Mouse (Mus musculus): ENCODE results near the gene Foxn1. TPM values are rescaled to one million over a fixed set of nuclear protein-coding genes. Genes with fewer than 3 reads are reported as not detected.

Gene Foxn1
- polyA plus RNA-seq, 1 experiment from 2014 or later: 0.04 TPM

- Histone ChIP-seq H3K9ac (ENCODE audit: low read length) (no peak overlapping the region), H3K27me3 (ENCODE audit: control insufficient read depth, insufficient read depth, low read length) (no peaks in the 10 kb centered on the region), H3K27ac (replicated peaks; ENCODE audit: low read depth, low read length) (no peak overlapping the region), H3K9me3 (ENCODE audit: control insufficient read depth, low read length) (no peaks in the 10 kb centered on the region; the same call in 1 of the 2 replicates), H3K4me1 (ENCODE audit: control insufficient read depth, insufficient read depth, low read length) (0 out of 2 replicates have a peak, but pooled peaks cover 3% of the 10 kb centered on the region), H3K4me2 (ENCODE audit: low read depth, severe bottlenecking) (no peak overlapping the region), H3K4me3 (ENCODE audit: low read depth, low read length) (no peak overlapping the region), H3K36me3 (ENCODE audit: control insufficient read depth, insufficient read depth, low read length) (no peaks in the 10 kb centered on the region)
- no peak for DNase-seq (ENCODE audit: low spot score)
- 81% methylated on average over 3 of the region's 3 CpGs for WGBS
- ATAC-seq (ENCODE audit: insufficient number of reproducible peaks, low FRiP score, low TSS enrichment, low read depth): no peak
Observed at GRCm38 (mm10) chr11:78392728-78393127, 6.4 kb upstream of the Foxn1 start.

GRCm38 (mm10) chr11:78385776-78386175, 582 bp downstream of the Foxn1 start:
- Histone ChIP-seq H3K9me3 (ENCODE audit: control insufficient read depth, low read length) (no peaks in the 10 kb centered on the region), H3K36me3 (ENCODE audit: control insufficient read depth, insufficient read depth, low read length) (no peaks in the 10 kb centered on the region), H3K4me3 (ENCODE audit: low read depth, low read length) (no peak overlapping the region), H3K27me3 (ENCODE audit: control insufficient read depth, insufficient read depth, low read length) (no peaks in the 10 kb centered on the region), H3K4me1 (ENCODE audit: control insufficient read depth, insufficient read depth, low read length) (no peaks in the 10 kb centered on the region), H3K9ac (ENCODE audit: low read length) (no peak overlapping the region), H3K27ac (replicated peaks; ENCODE audit: low read depth, low read length) (no peak overlapping the region), H3K4me2 (ENCODE audit: low read depth, severe bottlenecking) (no peak overlapping the region)
- 84% methylated on average over 10 of the region's 10 CpGs for WGBS
- no peak for ATAC-seq (ENCODE audit: insufficient number of reproducible peaks, low FRiP score, low TSS enrichment, low read depth)
- DNase-seq (ENCODE audit: low spot score): no peak

DNA sequence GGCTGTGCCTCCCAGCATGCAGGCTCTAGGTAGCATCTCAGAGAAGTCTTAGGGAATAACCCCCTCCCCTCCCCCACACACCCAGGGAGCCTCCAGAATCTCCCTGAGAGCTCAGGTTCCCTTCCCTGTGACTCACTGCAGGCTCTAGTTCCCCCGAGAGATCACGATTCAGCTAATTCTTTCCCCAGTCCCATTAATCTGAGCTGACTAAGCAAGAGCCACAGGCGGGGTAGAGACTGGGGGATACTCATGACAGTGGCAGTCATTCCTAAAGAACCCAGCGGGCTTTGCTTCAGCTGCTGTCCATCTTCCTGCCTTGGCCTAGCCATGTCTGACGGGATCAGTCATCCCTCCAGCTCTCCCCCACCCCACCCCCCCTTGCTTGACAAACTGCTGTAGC, 3.7 kb downstream of the Foxn1 start:
- WGBS: 33% methylated on average over 5 of the region's 5 CpGs
- no peak for DNase-seq (ENCODE audit: low spot score)
- Histone ChIP-seq H3K9me3 (ENCODE audit: control insufficient read depth, low read length) (no peaks in the 10 kb centered on the region), H3K27me3 (ENCODE audit: control insufficient read depth, insufficient read depth, low read length) (no peaks in the 10 kb centered on the region), H3K4me1 (ENCODE audit: control insufficient read depth, insufficient read depth, low read length) (peaks cover 4% of the 10 kb centered on the region; the same call in 1 of the 2 replicates), H3K9ac (ENCODE audit: low read length) (no peak overlapping the region), H3K4me3 (ENCODE audit: low read depth, low read length) (no peak overlapping the region), H3K36me3 (ENCODE audit: control insufficient read depth, insufficient read depth, low read length) (no peaks in the 10 kb centered on the region), H3K27ac (replicated peaks; ENCODE audit: low read depth, low read length) (no peak overlapping the region), H3K4me2 (ENCODE audit: low read depth, severe bottlenecking) (no peak overlapping the region)
- ATAC-seq (ENCODE audit: insufficient number of reproducible peaks, low FRiP score, low TSS enrichment, low read depth): no peak

DNA sequence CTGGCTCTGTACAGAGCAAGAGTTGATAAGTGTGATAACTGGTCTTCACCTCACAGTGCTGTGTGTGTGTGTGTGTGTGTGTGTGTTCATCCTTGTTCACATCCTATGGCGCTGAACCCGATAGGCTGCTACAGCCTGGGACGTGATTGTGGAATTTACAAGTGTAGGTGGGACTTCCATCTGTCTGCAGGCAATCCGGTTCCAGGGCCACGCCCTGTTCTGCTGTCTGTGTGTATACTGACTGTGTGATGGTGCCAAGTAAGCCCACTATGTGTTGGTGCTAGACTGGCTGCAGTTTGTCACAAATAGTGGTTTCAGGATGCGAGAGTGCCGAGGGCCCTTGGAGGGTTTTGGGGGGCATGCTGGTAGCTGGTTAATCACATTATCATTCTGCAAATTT, 4.1 kb downstream of the Foxn1 start:
- no peak overlapping the region for H3K9ac ChIP-seq (ENCODE audit: low read length)
- no peak overlapping the region for H3K4me2 ChIP-seq (ENCODE audit: low read depth, severe bottlenecking)
- peaks cover 7% of the 10 kb centered on the region; the same call in 1 of the 2 replicates for H3K4me1 ChIP-seq (ENCODE audit: control insufficient read depth, insufficient read depth, low read length)
- no peaks in the 10 kb centered on the region for H3K9me3 ChIP-seq (ENCODE audit: control insufficient read depth, low read length)
- H3K27ac ChIP-seq (replicated peaks; ENCODE audit: low read depth, low read length): no peak overlapping the region
- ATAC-seq (ENCODE audit: insufficient number of reproducible peaks, low FRiP score, low TSS enrichment, low read depth) (no peak), DNase-seq (ENCODE audit: low spot score) (no peak)
- no peak overlapping the region for H3K4me3 ChIP-seq (ENCODE audit: low read depth, low read length)
- 74% methylated on average over 7 of the region's 7 CpGs for WGBS
- H3K27me3 ChIP-seq (ENCODE audit: control insufficient read depth, insufficient read depth, low read length): no peaks in the 10 kb centered on the region
- no peaks in the 10 kb centered on the region for H3K36me3 ChIP-seq (ENCODE audit: control insufficient read depth, insufficient read depth, low read length)

DNA sequence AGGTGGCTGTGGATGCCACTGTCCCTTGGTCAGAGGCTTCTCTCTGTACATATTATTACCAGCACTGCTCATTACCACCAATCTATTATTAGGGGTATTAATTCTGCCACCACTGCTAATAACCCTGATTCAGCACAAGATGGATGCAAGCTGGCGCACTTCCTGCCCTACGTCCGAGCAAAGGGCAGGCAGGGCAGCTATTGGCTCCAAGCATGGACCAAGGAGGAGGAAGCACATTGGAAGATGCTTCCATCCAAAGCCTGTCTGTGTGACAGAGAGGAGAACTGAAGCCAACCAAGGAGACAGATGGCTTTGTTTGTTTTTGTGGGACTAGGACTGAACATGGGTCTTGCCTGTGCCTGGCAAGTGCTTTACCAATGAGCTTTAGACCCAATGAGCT, 5.4 kb downstream of the Foxn1 start:
- DNase-seq (ENCODE audit: low spot score) (no peak), ATAC-seq (ENCODE audit: insufficient number of reproducible peaks, low FRiP score, low TSS enrichment, low read depth) (no peak)
- H3K36me3 ChIP-seq (ENCODE audit: control insufficient read depth, insufficient read depth, low read length): no peaks in the 10 kb centered on the region
- no peak overlapping the region for H3K27ac ChIP-seq (replicated peaks; ENCODE audit: low read depth, low read length)
- no peak overlapping the region for H3K4me3 ChIP-seq (ENCODE audit: low read depth, low read length)
- H3K27me3 ChIP-seq (ENCODE audit: control insufficient read depth, insufficient read depth, low read length): no peaks in the 10 kb centered on the region
- WGBS: 91% methylated on average over 3 of the region's 3 CpGs
- H3K4me1 ChIP-seq (ENCODE audit: control insufficient read depth, insufficient read depth, low read length): peaks cover 11% of the 10 kb centered on the region; the same call in 1 of the 2 replicates
- no peaks in the 10 kb centered on the region for H3K9me3 ChIP-seq (ENCODE audit: control insufficient read depth, low read length)
- no peak overlapping the region for H3K9ac ChIP-seq (ENCODE audit: low read length)
- H3K4me2 ChIP-seq (ENCODE audit: low read depth, severe bottlenecking): no peak overlapping the region

DNA sequence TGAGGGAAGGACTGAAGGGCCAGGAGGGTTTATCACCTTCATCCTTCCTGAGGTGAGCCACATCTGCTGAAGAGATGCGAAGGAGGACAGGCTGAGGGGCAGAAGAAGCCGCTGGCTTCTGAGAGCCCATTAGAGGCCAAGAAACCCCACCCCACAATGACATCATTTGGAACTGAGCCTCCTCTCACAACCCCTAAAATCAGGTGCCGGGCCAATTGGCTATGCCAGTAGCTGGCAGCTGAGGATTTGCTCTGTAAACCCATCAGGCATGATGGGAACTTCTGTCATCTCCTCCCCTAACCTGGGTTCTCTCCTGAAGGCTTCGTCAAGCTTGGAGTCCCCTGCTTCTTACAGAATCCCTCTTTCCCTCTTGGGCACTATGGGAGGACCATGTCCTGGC, 6.0 kb downstream of the Foxn1 start:
- Histone ChIP-seq H3K27ac (replicated peaks; ENCODE audit: low read depth, low read length) (no peak overlapping the region), H3K27me3 (ENCODE audit: control insufficient read depth, insufficient read depth, low read length) (no peaks in the 10 kb centered on the region), H3K4me1 (ENCODE audit: control insufficient read depth, insufficient read depth, low read length) (peaks cover 11% of the 10 kb centered on the region; the same call in 1 of the 2 replicates), H3K4me2 (ENCODE audit: low read depth, severe bottlenecking) (no peak overlapping the region), H3K9me3 (ENCODE audit: control insufficient read depth, low read length) (no peaks in the 10 kb centered on the region), H3K4me3 (ENCODE audit: low read depth, low read length) (no peak overlapping the region), H3K9ac (ENCODE audit: low read length) (no peak overlapping the region), H3K36me3 (ENCODE audit: control insufficient read depth, insufficient read depth, low read length) (no peaks in the 10 kb centered on the region)
- 75% methylated on average over 4 of the region's 4 CpGs for WGBS
- DNase-seq (ENCODE audit: low spot score) (no peak), ATAC-seq (ENCODE audit: insufficient number of reproducible peaks, low FRiP score, low TSS enrichment, low read depth) (no peak)

- H3K9me3 ChIP-seq (ENCODE audit: control insufficient read depth, low read length): no peaks in the 10 kb centered on the region
- DNase-seq (ENCODE audit: low spot score): peak; percentile 43
- WGBS: 13% methylated on average over 10 of the region's 12 CpGs
- H3K4me1 ChIP-seq (ENCODE audit: control insufficient read depth, insufficient read depth, low read length): peaks cover 11% of the 10 kb centered on the region; the same call in 1 of the 2 replicates
- no peak overlapping the region for H3K4me3 ChIP-seq (ENCODE audit: low read depth, low read length)
- no peak overlapping the region for H3K27ac ChIP-seq (replicated peaks; ENCODE audit: low read depth, low read length)
- no peak overlapping the region for H3K4me2 ChIP-seq (ENCODE audit: low read depth, severe bottlenecking)
- no peaks in the 10 kb centered on the region for H3K36me3 ChIP-seq (ENCODE audit: control insufficient read depth, insufficient read depth, low read length)
- ATAC-seq (ENCODE audit: insufficient number of reproducible peaks, low FRiP score, low TSS enrichment, low read depth): peak; percentile 54; the same call in 1 of the 2 replicates
- H3K27me3 ChIP-seq (ENCODE audit: control insufficient read depth, insufficient read depth, low read length): no peaks in the 10 kb centered on the region
- H3K9ac ChIP-seq (ENCODE audit: low read length): no peak overlapping the region
Observed at GRCm38 (mm10) chr11:78377549-78378159, 8.7 kb downstream of the Foxn1 start.

DNA sequence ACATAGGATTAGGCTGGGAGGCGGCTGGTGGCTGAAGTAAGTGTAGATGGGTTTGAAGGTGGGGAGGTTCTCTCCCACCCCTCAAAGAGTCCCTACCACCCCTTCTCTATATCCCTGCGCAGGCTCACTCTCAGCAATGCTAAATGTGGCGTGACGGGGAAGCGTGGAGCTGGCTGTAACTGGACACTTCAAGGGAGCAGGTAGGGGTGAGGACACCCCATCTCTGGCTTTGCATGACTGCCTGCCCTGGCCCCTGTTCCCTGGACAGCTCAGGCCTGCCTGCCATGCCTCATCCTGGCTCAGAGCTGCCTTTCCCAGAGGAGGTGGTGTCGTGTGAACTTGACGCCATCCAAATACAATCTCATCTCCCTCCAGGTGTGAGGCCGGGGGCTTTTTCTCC, 12.2 kb downstream of the Foxn1 start:
- Histone ChIP-seq H3K27me3 (ENCODE audit: control insufficient read depth, insufficient read depth, low read length) (no peaks in the 10 kb centered on the region), H3K4me3 (ENCODE audit: low read depth, low read length) (no peak overlapping the region), H3K27ac (replicated peaks; ENCODE audit: low read depth, low read length) (no peak overlapping the region), H3K4me1 (ENCODE audit: control insufficient read depth, insufficient read depth, low read length) (peaks cover 11% of the 10 kb centered on the region; the same call in 1 of the 2 replicates), H3K9ac (ENCODE audit: low read length) (no peak overlapping the region), H3K4me2 (ENCODE audit: low read depth, severe bottlenecking) (no peak overlapping the region), H3K9me3 (ENCODE audit: control insufficient read depth, low read length) (no peaks in the 10 kb centered on the region), H3K36me3 (ENCODE audit: control insufficient read depth, insufficient read depth, low read length) (no peaks in the 10 kb centered on the region)
- no peak for DNase-seq (ENCODE audit: low spot score)
- ATAC-seq (ENCODE audit: insufficient number of reproducible peaks, low FRiP score, low TSS enrichment, low read depth): no peak
- 61% methylated on average over 8 of the region's 8 CpGs for WGBS

GRCm38 (mm10) chr11:78372610-78373009, 13.7 kb downstream of the Foxn1 start:
- Histone ChIP-seq H3K27ac (replicated peaks; ENCODE audit: low read depth, low read length) (no peak overlapping the region), H3K4me2 (ENCODE audit: low read depth, severe bottlenecking) (no peak overlapping the region), H3K27me3 (ENCODE audit: control insufficient read depth, insufficient read depth, low read length) (no peaks in the 10 kb centered on the region), H3K9me3 (ENCODE audit: control insufficient read depth, low read length) (no peaks in the 10 kb centered on the region), H3K9ac (ENCODE audit: low read length) (no peak overlapping the region), H3K4me3 (ENCODE audit: low read depth, low read length) (no peak overlapping the region), H3K36me3 (ENCODE audit: control insufficient read depth, insufficient read depth, low read length) (no peaks in the 10 kb centered on the region), H3K4me1 (ENCODE audit: control insufficient read depth, insufficient read depth, low read length) (peaks cover 7% of the 10 kb centered on the region; the same call in 1 of the 2 replicates)
- WGBS: 70% methylated on average over 7 of the region's 7 CpGs
- ATAC-seq (ENCODE audit: insufficient number of reproducible peaks, low FRiP score, low TSS enrichment, low read depth) (no peak), DNase-seq (ENCODE audit: low spot score) (no peak)
